10 mouse cellular contexts compared by ENCODE assay signal in the genomic region with DNA sequence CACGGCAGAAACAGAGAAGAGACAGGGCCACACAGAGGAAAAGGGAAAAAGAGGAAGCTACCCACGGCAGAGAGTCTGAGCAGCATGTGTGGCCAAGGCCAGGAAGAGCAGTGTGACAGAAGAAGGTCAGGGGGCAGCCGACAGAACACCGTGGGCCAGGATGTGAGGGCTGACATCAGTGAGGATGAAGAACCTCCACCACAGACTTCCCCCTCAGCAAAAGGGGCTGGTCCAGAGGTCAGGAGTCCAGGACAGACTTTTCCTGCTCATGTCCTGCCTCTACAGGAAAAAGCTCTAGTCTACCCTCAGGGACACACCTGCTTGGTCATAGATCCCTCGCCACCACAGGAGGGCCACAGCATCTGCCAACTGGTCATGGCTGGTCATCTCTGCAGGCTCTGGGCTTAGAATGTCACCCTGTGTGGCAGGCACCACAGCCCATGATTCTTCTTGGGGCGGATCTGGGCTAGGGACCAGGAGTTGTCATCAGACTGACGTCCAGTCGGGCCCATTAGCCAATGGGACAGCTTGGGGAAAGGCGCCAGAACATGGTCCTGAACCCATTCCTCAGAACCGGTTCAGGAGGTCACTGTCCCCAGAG.
A peak's percentile ranks its signal among the peaks of the same experiment; 100 is the strongest.
DNase-seq lines count a peak whose midpoint lies in the region; ATAC-seq and TF ChIP-seq lines count a peak whose summit lies in the region.
"Had no signal": no experiment of that assay in that cellular context is flagged by ENCODE, and none has a peak within 500 bp of the region (broad histone marks: within the 10 kb centered on the region; RNA-seq: fewer than 3 reads in every experiment).

No protein-coding gene starts in this region.

- H3K9ac ChIP-seq in heart, embryonic 13.5 days: no peak overlapping the region
- no peak overlapping the region for H3K9ac ChIP-seq in stomach, postnatal 0 days (ENCODE audit: low read length)
- H3K9ac ChIP-seq: midbrain, embryonic 15.5 days had no signal

- TF ChIP-seq CTCF in bone marrow, adult 2 months (IDR thresholded peaks at IDR 0.05; ENCODE audit: control insufficient read depth, insufficient read depth, low read length): no peak
- TF ChIP-seq CTCF in stomach, postnatal 0 days (IDR thresholded peaks at IDR 0.05; ENCODE audit: low read depth): no peak

- no peaks in the 10 kb centered on the region for H3K9me3 ChIP-seq in heart, embryonic 13.5 days
- no peaks in the 10 kb centered on the region for H3K9me3 ChIP-seq in stomach, postnatal 0 days (ENCODE audit: control insufficient read depth, low read length)
- H3K9me3 ChIP-seq: midbrain, embryonic 15.5 days had no signal

- no peak overlapping the region for H3K4me2 ChIP-seq in heart, embryonic 13.5 days
- H3K4me2 ChIP-seq in stomach, postnatal 0 days (replicated peaks; ENCODE audit: low read depth): no peak overlapping the region
- H3K4me2 ChIP-seq: midbrain, embryonic 15.5 days had no signal

- WGBS in heart, embryonic 13.5 days: 70% methylated on average over 10 of the region's 10 CpGs
- WGBS in bone marrow, adult 2 months: 42% methylated on average over 10 of the region's 10 CpGs
- WGBS in stomach, postnatal 0 days: 59% methylated on average over 10 of the region's 10 CpGs

- no peaks in the 10 kb centered on the region for H3K27me3 ChIP-seq in heart, embryonic 13.5 days (replicated peaks)
- H3K27me3 ChIP-seq in stomach, postnatal 0 days (ENCODE audit: control insufficient read depth, insufficient read depth, low read length): no peaks in the 10 kb centered on the region
- H3K27me3 ChIP-seq: midbrain, embryonic 15.5 days had no signal

- TF ChIP-seq POLR2A in bone marrow, adult 2 months (IDR thresholded peaks at IDR 0.05; ENCODE audit: borderline replicate concordance, control insufficient read depth, low read depth, low read length): no peak

- no peak overlapping the region for H3K4me3 ChIP-seq in heart, embryonic 13.5 days
- no peak overlapping the region for H3K4me3 ChIP-seq in bone marrow, adult 2 months (replicated peaks; ENCODE audit: control insufficient read depth, low read depth, low read length)
- no peak overlapping the region for H3K4me3 ChIP-seq in stomach, postnatal 0 days (ENCODE audit: low read depth, low read length)
- H3K4me3 ChIP-seq: midbrain, embryonic 15.5 days had no signal

- no peak for ATAC-seq in heart, embryonic 13.5 days (ENCODE audit: extremely low read depth, insufficient number of reproducible peaks, low FRiP score, low TSS enrichment)
- no peak for ATAC-seq in stomach, postnatal 0 days (ENCODE audit: low FRiP score, low TSS enrichment)
- ATAC-seq: midbrain, embryonic 15.5 days had no signal

- no peak for TF ChIP-seq EP300 in stomach, postnatal 0 days (optimal IDR thresholded peaks at IDR 0.05)

- peaks cover 74% of the 10 kb centered on the region for H3K4me1 ChIP-seq in heart, embryonic 13.5 days
- peaks cover 13% of the 10 kb centered on the region for H3K4me1 ChIP-seq in bone marrow, adult 2 months (ENCODE audit: control insufficient read depth, insufficient read depth, low read length)
- H3K4me1 ChIP-seq in stomach, postnatal 0 days (replicated peaks; ENCODE audit: control insufficient read depth, insufficient read depth): peaks cover 12% of the 10 kb centered on the region

- H3K27ac ChIP-seq in heart, embryonic 13.5 days (replicated peaks): 0 out of 2 replicates have a peak overlapping the region, but pooled peaks have one; percentile 5
- peak overlapping the region; percentile 12; the same call in 1 of the 2 replicates for H3K27ac ChIP-seq in bone marrow, adult 2 months (ENCODE audit: control insufficient read depth, insufficient read depth, low read depth, low read length, poor library complexity)
- no peak overlapping the region for H3K27ac ChIP-seq in stomach, postnatal 0 days (replicated peaks)
- H3K27ac ChIP-seq: midbrain, embryonic 15.5 days had no signal

- DNase-seq in heart, postnatal 25 days (ENCODE audit: low spot score): no peak
- DNase-seq in B cell, adult 2 months: peak; percentile 44 to 50
- peak; percentile 47 to 62 for DNase-seq in kidney, postnatal 4 days
- DNase-seq in thymus, postnatal 25 days: no peak
- DNase-seq in stomach, postnatal 0 days (ENCODE audit: low spot score): no peak
- no peak for DNase-seq in ovary, adult 18-20 months (ENCODE audit: low spot score)
- DNase-seq: right cerebral cortex, postnatal 14 days had no signal

- intact Hi-C loops in heart, postnatal 25 days (cut with DNase I): no loop called here

- H3K36me3 ChIP-seq in heart, embryonic 13.5 days: peaks cover 57% of the 10 kb centered on the region
- H3K36me3 ChIP-seq in stomach, postnatal 0 days (ENCODE audit: control insufficient read depth, insufficient read depth, low read length): peaks cover 8% of the 10 kb centered on the region

Comparison
In these comparisons a context has a peak if more than half of its experiments do, and no peak if none do; other contexts are left out.
1. DNase-seq: peak in B cell, adult 2 months (2 of 2) and kidney, postnatal 4 days (2 of 2); none in heart, postnatal 25 days (single experiment), thymus, postnatal 25 days (single experiment), stomach, postnatal 0 days (single experiment) and ovary, adult 18-20 months (single experiment).